Mouse (Mus musculus) ES-Bruce4 (cell line): ENCODE measurements at regions not wholly inside any gene's neighbourhood (a gene's known extent, or its start where the extent isn't known, plus 50 kb on each side); places are given as distances from the start of the nearest gene placed in this dataset.

Experiments
- H3K27ac ChIP-seq: 2 replicates; pipeline ENCODE4 v1.5.1; 2012; ENCODE audit warnings: low read length, inconsistent platforms; ENCODE audit not compliant: insufficient read depth
- H3K27me3 ChIP-seq: 2 replicates; pipeline ENCODE4 v1.6.1; 2012; ENCODE audit warnings: mild to moderate bottlenecking, low read length, inconsistent platforms; ENCODE audit not compliant: control insufficient read depth, poor library complexity, insufficient read depth, severe bottlenecking
- H3K36me3 ChIP-seq: 2 replicates; pipeline ENCODE4 v1.6.1; 2012; ENCODE audit warnings: inconsistent platforms, mild to moderate bottlenecking, low read length, moderate library complexity; ENCODE audit not compliant: control insufficient read depth, poor library complexity, insufficient read depth, severe bottlenecking
- H3K4me1 ChIP-seq: one replicate; pipeline ENCODE4 v1.8.1; 2011; ENCODE audit warnings: low read length; ENCODE audit not compliant: control insufficient read depth, insufficient read depth
- H3K4me3 ChIP-seq: 2 replicates; pipeline ENCODE4 v1.5.1; 2011; ENCODE audit warnings: low read depth, mild to moderate bottlenecking, low read length
- H3K9ac ChIP-seq: 2 replicates; pipeline ENCODE4 v1.6.1; 2012; ENCODE audit warnings: low read depth, mild to moderate bottlenecking, inconsistent platforms; ENCODE audit not compliant: poor library complexity, severe bottlenecking
- H3K9me3 ChIP-seq: replicated peaks from 2 replicates; pipeline ENCODE4 v1.6.1; 2012; ENCODE audit warnings: mild to moderate bottlenecking, low read length, inconsistent platforms; ENCODE audit not compliant: control insufficient read depth, poor library complexity, insufficient read depth, severe bottlenecking
- CTCF ChIP-seq: IDR thresholded peaks from one replicate; pipeline ENCODE4 v1.8.1; 2011; ENCODE audit warnings: low read depth, low read length
- EP300 ChIP-seq: IDR thresholded peaks from 2 replicates; pipeline ENCODE4 v1.6.1; 2011; ENCODE audit warnings: low read depth, low read length; ENCODE audit not compliant: insufficient read depth
- POLR2A ChIP-seq: IDR thresholded peaks from one replicate; pipeline ENCODE4 v1.8.1; 2011; ENCODE audit warnings: low read length; ENCODE audit not compliant: insufficient read depth

DNA sequence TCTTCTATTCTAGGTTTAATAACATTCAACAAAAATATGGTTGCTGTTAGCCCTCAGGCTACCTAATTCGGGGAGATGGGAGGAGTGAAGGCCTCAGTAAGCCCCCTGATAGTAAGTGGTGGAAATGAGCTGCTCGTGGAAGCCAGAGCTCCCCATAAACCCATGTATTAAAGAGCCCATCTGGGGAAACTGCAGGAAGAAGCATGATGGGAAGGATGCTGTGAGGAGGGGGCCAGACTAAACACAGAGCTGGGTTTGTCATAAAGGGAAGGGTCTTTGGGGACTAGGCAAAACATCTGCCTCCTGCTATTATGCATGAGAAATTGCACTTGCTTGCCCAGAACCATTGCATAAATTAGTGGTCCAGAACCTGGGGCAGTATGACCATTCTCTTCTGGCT is 369.3 kb downstream of the Tns1 start:
- Histone ChIP-seq H3K4me1 (no peaks in the 10 kb centered on the region), H3K27ac (no peak overlapping the region), H3K4me3 (no peak overlapping the region), H3K27me3 (no peaks in the 10 kb centered on the region), H3K9ac (no peak overlapping the region), H3K9me3 (no peaks in the 10 kb centered on the region), H3K36me3 (no peaks in the 10 kb centered on the region)
- TF ChIP-seq CTCF: no peak
- TF ChIP-seq EP300: no peak
- no peak for TF ChIP-seq POLR2A

DNA sequence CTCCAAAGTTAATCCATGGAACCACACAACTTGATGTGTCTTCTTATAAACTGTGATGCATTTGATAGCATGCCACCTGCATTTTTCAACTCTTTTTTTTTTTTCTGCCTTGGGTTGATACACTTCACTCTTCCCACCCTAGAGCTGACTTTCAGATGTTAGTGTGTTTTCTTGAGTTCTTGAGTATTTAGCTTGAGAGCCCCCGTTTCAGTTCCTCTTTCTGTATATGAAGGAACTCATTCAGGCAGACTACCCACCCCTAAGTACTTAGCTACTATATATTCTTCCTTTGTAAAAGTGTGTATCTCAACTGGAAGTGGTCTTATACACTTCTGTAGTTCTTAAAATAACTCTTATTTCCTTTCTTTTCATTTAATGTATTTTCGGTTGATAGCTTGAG is 371.1 kb downstream of the Tns1 start:
- H3K27ac ChIP-seq: no peak overlapping the region
- no peaks in the 10 kb centered on the region for H3K36me3 ChIP-seq
- H3K9me3 ChIP-seq: no peaks in the 10 kb centered on the region
- H3K4me3 ChIP-seq: no peak overlapping the region
- TF ChIP-seq CTCF (no peak), EP300 (no peak), POLR2A (no peak)
- no peaks in the 10 kb centered on the region for H3K4me1 ChIP-seq
- no peak overlapping the region for H3K9ac ChIP-seq
- no peaks in the 10 kb centered on the region for H3K27me3 ChIP-seq

DNA sequence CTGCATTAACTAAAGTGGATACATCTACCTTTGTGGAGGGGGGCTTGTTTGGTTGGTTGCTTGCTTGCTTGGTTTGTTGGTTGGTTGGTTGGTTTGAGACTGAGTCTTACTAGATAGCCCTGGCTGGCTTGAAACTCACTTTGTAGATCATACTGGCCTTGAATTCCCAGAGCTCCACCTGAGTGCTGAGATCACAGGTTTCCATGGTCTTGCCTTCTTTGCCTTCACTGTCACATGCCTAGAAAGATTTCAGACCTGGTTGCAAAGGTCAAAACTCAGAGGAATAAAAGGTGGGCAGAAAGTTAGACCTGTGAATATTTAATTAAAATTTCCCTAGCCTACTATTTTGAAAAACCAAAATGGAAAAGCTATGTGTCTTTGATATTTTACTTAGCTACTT is 375.5 kb downstream of the Tns1 start:
- no peak overlapping the region for H3K4me3 ChIP-seq
- TF ChIP-seq CTCF: no peak
- no peak for TF ChIP-seq POLR2A
- TF ChIP-seq EP300: no peak
- no peak overlapping the region for H3K27ac ChIP-seq
- H3K27me3 ChIP-seq: no peaks in the 10 kb centered on the region
- H3K36me3 ChIP-seq: no peaks in the 10 kb centered on the region
- no peak overlapping the region for H3K9ac ChIP-seq
- H3K4me1 ChIP-seq: no peaks in the 10 kb centered on the region
- no peaks in the 10 kb centered on the region for H3K9me3 ChIP-seq

DNA sequence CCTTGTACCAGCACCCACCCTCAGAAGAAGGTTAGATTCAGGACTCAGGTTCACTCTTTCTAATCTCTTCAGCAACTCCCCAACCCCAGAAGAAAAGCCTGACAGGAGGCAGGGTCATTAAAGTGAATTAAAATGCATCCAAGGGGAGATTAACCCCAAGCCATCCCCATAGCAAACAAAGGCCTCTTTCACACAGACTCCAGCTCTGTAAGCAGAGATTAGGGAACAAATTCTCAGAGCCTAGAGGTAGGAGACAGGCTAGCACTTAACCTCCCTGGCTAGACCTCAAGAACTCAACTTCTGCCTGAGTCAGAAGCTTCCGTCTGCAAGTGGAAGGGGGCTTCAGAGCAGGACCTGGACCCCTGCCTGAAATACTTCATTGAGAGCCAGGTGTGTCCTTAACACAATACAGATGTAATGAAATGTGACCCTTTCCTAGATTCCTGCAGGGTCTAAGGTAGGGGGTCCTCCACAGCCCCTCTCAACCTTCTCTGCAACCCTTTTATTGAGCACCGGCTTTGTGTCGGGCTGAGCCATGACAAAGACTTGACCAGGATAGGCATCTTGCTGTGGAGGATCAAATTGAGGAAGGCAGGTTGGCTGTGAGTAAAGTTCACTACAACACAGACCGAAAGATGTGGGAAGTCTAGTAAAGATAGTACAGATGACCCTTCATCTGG is 379.6 kb downstream of the Tns1 start:
- Histone ChIP-seq H3K27me3 (no peaks in the 10 kb centered on the region), H3K4me1 (no peaks in the 10 kb centered on the region), H3K4me3 (no peak overlapping the region), H3K9me3 (no peaks in the 10 kb centered on the region), H3K9ac (no peak overlapping the region), H3K36me3 (no peaks in the 10 kb centered on the region), H3K27ac (no peak overlapping the region)
- TF ChIP-seq EP300 (no peak), CTCF (no peak), POLR2A (no peak)

DNA sequence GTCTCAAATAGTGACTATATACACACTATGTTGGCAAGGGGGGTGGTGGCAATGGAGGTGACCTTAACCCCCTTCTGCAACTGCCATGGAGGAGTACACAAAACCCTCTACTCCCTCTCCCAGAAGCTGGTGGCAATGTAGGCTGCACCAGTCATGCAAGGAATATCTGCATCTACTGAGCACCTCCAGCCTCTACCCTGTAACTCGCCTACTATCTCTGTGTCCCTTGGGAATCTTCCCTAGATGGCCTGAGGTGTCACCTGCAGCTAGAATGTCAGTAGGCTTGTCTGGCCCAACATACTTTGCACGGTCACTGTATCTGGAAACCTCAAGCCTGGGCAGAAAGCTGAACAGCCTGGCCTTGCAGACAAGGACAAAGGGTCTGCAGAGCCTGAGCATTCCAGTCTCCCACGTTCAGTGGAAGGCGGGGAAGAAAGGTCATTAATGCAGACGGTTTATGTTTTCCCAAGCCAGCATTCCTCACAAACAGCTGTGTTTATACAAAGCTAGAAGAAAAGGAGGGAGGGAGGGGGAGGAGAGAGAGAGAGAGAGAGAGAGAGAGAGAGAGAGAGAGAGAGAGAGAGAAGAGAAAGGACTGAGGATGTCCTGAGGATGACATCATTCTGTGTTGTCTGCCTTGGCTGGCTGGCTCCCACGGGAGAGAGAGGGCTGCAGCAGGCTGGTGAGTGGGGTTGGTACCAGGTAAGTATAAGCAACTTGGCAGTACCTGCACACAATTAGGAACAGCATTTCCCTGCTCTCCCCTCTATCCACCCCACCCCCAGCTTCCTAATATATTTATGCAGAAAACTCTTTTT is 380.3 kb downstream of the Tns1 start:
- Histone ChIP-seq H3K27ac (no peak overlapping the region), H3K36me3 (no peaks in the 10 kb centered on the region), H3K9me3 (no peaks in the 10 kb centered on the region), H3K4me3 (no peak overlapping the region), H3K4me1 (no peaks in the 10 kb centered on the region), H3K27me3 (no peaks in the 10 kb centered on the region), H3K9ac (no peak overlapping the region)
- TF ChIP-seq EP300: no peak

DNA sequence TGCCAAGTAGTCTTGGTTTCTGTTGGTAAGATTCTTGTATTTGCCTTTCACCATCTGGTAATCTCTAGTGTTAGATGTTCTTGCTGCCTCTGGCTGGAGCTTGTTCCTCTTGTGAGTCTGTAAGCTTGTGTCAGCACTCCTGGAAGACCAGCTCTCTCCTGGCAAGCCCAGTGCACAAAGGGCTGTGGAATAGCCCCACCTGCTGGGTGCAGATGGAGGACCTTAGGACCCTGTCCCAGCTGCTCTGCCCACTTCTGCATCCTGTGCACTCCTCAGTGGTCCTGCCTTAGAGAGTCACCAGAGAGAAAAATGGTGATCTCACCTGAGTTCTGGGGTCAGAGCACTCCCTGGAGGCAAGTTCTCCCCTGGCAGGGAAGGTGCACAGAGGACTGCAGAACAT is 387.2 kb downstream of the Tns1 start:
- H3K27ac ChIP-seq: no peak overlapping the region

More for the DNA sequence above, 387.2 kb downstream of the Tns1 start:
- H3K36me3 ChIP-seq: no peaks in the 10 kb centered on the region
- TF ChIP-seq CTCF: peak; percentile 44
- TF ChIP-seq EP300: no peak
- H3K9ac ChIP-seq: no peak overlapping the region
- H3K9me3 ChIP-seq: no peaks in the 10 kb centered on the region
- no peaks in the 10 kb centered on the region for H3K27me3 ChIP-seq
- H3K4me3 ChIP-seq: no peak overlapping the region
- H3K4me1 ChIP-seq: no peaks in the 10 kb centered on the region
